Mouse (Mus musculus) neural tube, embryonic 15.5 days (tissue): ENCODE measurements around the gene Fbxl17. TPM values are rescaled to one million over a fixed set of nuclear protein-coding genes. Genes with fewer than 3 reads are reported as not detected.

Experiments used
- ATAC-seq: fragments of 200-750 bp; cut with Nextera tagmentation; 2 replicates; pipeline ENCODE4 v1.8.0; 2017; ENCODE audit warnings: mild to moderate bottlenecking, moderate TSS enrichment, moderate library complexity; ENCODE audit not compliant: low FRiP score
- H3K27ac ChIP-seq: fragments of 300-500 bp; sonication (generic); replicated peaks from 2 replicates; pipeline ENCODE4 v1.5.1; 2015; ENCODE audit warnings: mild to moderate bottlenecking, inconsistent platforms
- H3K27me3 ChIP-seq: fragments of 300-500 bp; sonication (generic); replicated peaks from 2 replicates; pipeline ENCODE4 v1.6.1; 2015; ENCODE audit warnings: inconsistent platforms
- H3K36me3 ChIP-seq: fragments of 300-500 bp; sonication (generic); 2 replicates; pipeline ENCODE4 v1.6.1; 2015; ENCODE audit warnings: inconsistent platforms
- H3K4me1 ChIP-seq: fragments of 300-500 bp; sonication (generic); 2 replicates; pipeline ENCODE4 v1.6.1; 2015; ENCODE audit warnings: inconsistent platforms
- H3K4me2 ChIP-seq: fragments of 300-500 bp; sonication (generic); 2 replicates; pipeline ENCODE4 v1.6.1; 2015; ENCODE audit warnings: inconsistent platforms, mild to moderate bottlenecking, moderate library complexity
- H3K4me3 ChIP-seq: fragments of 300-500 bp; sonication (generic); replicated peaks from 2 replicates; pipeline ENCODE4 v1.5.1; 2015; ENCODE audit warnings: mild to moderate bottlenecking, inconsistent platforms
- H3K9ac ChIP-seq: fragments of 300-500 bp; sonication (generic); replicated peaks from 2 replicates; pipeline ENCODE4 v1.6.1; 2015; ENCODE audit warnings: mild to moderate bottlenecking, inconsistent platforms
- H3K9me3 ChIP-seq: fragments of 300-500 bp; sonication (generic); replicated peaks from 2 replicates; pipeline ENCODE4 v1.6.1; 2016; ENCODE audit warnings: inconsistent platforms
- WGBS: fragments of 180-500 bp; shearing (Covaris S2); methylation state at CpG from one replicate; pipeline ENCODE4 v1.1.7; 2015; ENCODE audit warnings: mixed read lengths; 5-methylcytosine and 5-hydroxymethylcytosine counted together
- polyA plus RNA-seq: library from polyadenylated mRNA; unstranded; fragments of >200 nt; fragmentation: Nextera tagmentation; extraction: Ambion mirVana; gene quantifications from 2 replicates; pipeline ENCODE4 v1.2.1, GENCODE M21; 2015

The Fbxl17 gene
- polyA plus RNA-seq, 1 experiment from 2014 or later, result 12.1 TPM

DNA sequence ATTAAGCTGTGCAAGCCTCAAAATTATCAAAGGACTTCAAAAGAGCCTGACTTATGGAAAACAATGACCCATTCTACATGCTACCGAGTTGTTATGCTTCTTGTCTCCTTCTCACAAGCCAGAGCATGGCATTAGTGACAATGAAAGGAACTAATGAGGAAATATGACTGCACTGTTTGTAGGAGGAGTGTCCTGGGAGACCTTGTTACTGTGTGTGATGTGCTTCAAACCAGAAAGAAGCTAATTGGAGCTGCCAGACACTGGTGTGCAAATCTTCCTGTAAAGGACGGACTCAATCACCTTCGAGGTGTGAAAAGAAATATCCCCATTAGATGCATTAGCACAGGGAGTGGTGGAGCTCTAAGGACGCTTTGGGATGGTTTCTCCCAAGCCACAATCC is 270.7 kb downstream of the Fbxl17 start:
- Histone ChIP-seq H3K27ac (no peak overlapping the region), H3K36me3 (no peaks in the 10 kb centered on the region), H3K4me2 (no peak overlapping the region), H3K4me1 (no peaks in the 10 kb centered on the region), H3K27me3 (no peaks in the 10 kb centered on the region), H3K9me3 (no peaks in the 10 kb centered on the region), H3K4me3 (no peak overlapping the region), H3K9ac (no peak overlapping the region)
- ATAC-seq, result no peak
- 33% methylated on average over 4 of the region's 4 CpGs for WGBS

DNA sequence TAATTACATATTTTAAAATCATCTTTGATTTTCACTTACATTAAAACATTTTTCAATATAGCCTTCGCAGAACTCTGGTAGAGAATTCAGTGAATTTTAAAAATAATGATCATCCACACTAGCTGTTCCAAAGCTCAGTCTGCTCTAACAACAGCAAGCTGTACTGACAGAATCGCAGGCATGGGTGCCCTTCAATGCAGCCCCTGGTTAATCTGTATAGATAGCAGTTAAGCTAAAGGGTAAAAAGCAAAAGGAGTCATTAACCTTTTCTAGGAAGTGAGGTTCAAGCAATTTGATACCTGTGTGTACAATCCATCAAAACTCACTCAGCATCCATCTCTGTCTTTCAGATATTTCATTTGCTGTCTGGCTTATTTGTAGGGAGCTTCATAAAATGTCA is 273.4 kb downstream of the Fbxl17 start:
- 69% methylated on average over 2 of the region's 2 CpGs for WGBS
- H3K27me3 ChIP-seq, result no peaks in the 10 kb centered on the region
- no peaks in the 10 kb centered on the region for H3K9me3 ChIP-seq
- no peak for ATAC-seq
- no peaks in the 10 kb centered on the region for H3K36me3 ChIP-seq
- no peak overlapping the region for H3K27ac ChIP-seq
- no peak overlapping the region for H3K4me3 ChIP-seq
- H3K4me1 ChIP-seq, result no peaks in the 10 kb centered on the region
- H3K9ac ChIP-seq, result no peak overlapping the region
- no peak overlapping the region for H3K4me2 ChIP-seq

DNA sequence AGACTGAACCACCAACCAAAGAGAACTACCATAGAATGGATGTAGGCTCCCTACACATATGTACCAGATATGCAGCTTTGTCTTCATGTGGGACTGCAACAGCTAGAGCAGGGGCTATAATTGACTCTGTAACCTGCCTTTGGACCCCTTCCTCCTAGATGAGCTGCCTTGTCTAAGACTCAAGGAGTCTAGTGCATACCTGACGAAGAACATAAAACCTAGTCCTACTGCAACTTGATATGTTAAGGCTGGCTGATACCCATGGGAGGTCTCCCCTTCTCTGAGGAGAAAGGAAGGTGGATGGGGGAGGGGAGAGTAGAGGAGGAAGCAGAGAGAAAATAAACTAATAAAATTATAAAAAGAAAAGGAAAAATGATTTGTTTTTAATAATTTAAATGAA is 273.9 kb downstream of the Fbxl17 start:
- 87% methylated on average over 1 of the region's 1 CpGs for WGBS

DNA sequence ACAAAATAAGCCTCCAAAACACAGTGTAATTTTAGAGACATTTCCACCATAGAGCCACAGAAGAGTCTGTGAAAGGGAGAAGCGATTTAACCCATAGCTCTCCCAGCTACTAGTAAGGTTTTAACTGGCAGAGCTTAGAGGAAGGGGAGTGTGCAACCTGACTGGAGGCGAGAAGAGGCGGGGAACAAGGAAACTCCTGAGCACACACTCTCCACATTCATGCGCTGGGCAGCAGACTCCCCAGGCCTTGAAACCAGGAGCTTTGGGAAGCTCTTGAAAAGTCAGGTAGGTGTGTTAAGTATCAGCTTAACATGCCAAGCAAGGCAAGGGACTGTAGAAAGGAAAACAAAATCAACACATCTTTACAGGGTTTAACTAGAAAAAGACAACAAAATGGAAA is 276.1 kb downstream of the Fbxl17 start:
- Histone ChIP-seq H3K9ac (no peak overlapping the region), H3K36me3 (no peaks in the 10 kb centered on the region), H3K4me3 (no peak overlapping the region), H3K4me2 (no peak overlapping the region), H3K4me1 (0 out of 2 replicates have a peak, but pooled peaks cover 6% of the 10 kb centered on the region), H3K9me3 (no peaks in the 10 kb centered on the region), H3K27ac (no peak overlapping the region), H3K27me3 (no peaks in the 10 kb centered on the region)
- ATAC-seq, result no peak
- WGBS, result 74% methylated on average over 4 of the region's 4 CpGs

More for the DNA sequence above, 273.9 kb downstream of the Fbxl17 start:
- Histone ChIP-seq H3K9me3 (no peaks in the 10 kb centered on the region), H3K9ac (no peak overlapping the region), H3K36me3 (no peaks in the 10 kb centered on the region), H3K4me1 (0 out of 2 replicates have a peak, but pooled peaks cover 3% of the 10 kb centered on the region), H3K4me2 (no peak overlapping the region), H3K27me3 (no peaks in the 10 kb centered on the region), H3K27ac (no peak overlapping the region), H3K4me3 (no peak overlapping the region)
- ATAC-seq, result no peak

DNA sequence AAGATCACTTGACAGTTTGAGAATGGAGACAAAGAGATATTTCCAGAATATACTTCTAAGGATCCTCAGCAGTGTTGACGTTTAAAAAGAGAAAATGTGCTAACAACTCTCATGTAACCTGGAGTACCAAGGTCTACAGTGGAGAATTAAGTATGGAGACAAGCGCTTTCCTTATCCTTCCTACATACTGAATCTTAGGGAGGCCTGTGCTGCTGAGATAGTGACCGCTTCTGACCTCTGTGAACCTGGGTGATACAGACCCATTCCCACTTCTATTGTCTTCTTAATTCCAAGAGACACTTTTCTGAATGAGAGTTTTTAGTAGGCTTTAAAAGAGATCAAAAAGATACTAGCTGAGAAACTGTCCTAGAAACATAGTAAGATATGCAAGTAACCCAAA is 278.2 kb downstream of the Fbxl17 start:
- Histone ChIP-seq H3K9me3 (no peaks in the 10 kb centered on the region), H3K4me2 (no peak overlapping the region), H3K4me1 (0 out of 2 replicates have a peak, but pooled peaks cover 6% of the 10 kb centered on the region), H3K4me3 (no peak overlapping the region), H3K36me3 (no peaks in the 10 kb centered on the region), H3K9ac (no peak overlapping the region), H3K27ac (no peak overlapping the region), H3K27me3 (no peaks in the 10 kb centered on the region)
- ATAC-seq, result no peak
- 81% methylated on average over 3 of the region's 3 CpGs for WGBS

DNA sequence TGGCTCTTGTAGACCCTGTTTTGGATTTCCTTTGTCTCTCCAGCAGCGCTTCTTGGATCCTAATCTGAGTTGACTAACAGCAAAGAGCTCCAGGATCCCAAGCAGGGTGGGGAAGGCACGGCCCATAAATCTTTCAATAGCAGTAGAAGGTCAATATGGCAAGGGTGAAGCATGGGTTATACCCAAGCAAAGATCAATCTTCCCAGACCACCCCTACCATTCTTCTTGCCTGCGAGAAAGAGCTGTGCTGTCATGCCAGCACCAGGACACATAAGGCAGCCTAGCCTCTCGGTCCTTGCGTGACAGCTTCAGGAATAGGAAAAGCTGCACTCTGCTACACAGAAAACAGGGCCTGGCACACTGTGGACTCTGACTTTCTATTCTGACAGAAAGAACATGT is 279.0 kb downstream of the Fbxl17 start:
- H3K36me3 ChIP-seq, result no peaks in the 10 kb centered on the region
- H3K27ac ChIP-seq, result 0 out of 2 replicates have a peak overlapping the region, but pooled peaks have one; percentile 13
- H3K4me2 ChIP-seq, result no peak overlapping the region
- no peak overlapping the region for H3K9ac ChIP-seq
- 23% methylated on average over 5 of the region's 5 CpGs for WGBS
- 0 out of 2 replicates have a peak, but pooled peaks cover 6% of the 10 kb centered on the region for H3K4me1 ChIP-seq
- H3K9me3 ChIP-seq, result no peaks in the 10 kb centered on the region
- no peak; the same call in 1 of the 2 replicates for ATAC-seq
- no peak overlapping the region for H3K4me3 ChIP-seq
- no peaks in the 10 kb centered on the region for H3K27me3 ChIP-seq

DNA sequence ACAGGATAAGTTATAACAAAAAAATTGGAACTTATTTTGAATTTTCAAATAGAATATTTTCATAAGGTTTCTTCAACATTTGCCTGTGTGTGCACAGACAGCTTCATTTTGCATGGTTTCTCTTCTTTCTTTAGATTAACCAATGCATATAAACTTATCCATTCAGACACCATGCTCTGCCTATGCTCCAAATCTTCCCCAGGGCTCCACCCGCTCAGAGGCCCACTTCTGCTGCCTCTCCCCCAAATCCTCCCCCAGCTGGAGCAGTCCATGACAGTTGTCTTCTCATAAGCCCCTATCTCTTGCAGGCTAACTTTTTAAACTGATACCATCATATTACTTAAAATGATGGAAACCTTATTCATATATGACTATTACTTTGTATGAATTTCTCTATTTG is 282.8 kb downstream of the Fbxl17 start:
- 92% methylated on average over 1 of the region's 1 CpGs for WGBS
- H3K4me1 ChIP-seq, result 0 out of 2 replicates have a peak, but pooled peaks cover 6% of the 10 kb centered on the region
- no peak overlapping the region for H3K4me2 ChIP-seq
- no peak for ATAC-seq
- H3K4me3 ChIP-seq, result no peak overlapping the region
- H3K36me3 ChIP-seq, result no peaks in the 10 kb centered on the region
- H3K27ac ChIP-seq, result no peak overlapping the region
- no peaks in the 10 kb centered on the region for H3K9me3 ChIP-seq
- no peaks in the 10 kb centered on the region for H3K27me3 ChIP-seq
- H3K9ac ChIP-seq, result no peak overlapping the region

DNA sequence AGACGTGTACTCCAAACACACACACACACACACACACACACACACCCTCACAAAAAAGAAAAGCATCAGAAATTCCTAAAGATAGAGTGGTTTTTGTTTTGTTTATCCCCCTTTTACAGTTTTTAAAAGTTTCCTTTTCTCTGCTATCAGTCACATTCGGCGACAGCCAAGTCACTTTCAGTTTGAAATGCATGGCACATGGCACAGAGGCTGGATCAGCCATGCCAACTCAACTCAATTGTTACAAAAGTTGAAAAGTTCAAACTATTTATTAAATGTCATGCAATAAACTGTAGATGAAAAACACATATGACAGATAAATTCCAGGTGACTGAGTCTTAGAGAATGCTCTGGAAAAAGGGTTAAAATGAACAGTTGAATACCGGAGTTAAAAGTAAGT is 287.8 kb downstream of the Fbxl17 start:
- 83% methylated on average over 4 of the region's 4 CpGs for WGBS
- Histone ChIP-seq H3K9ac (no peak overlapping the region), H3K4me1 (no peaks in the 10 kb centered on the region), H3K36me3 (no peaks in the 10 kb centered on the region), H3K4me2 (no peak overlapping the region), H3K9me3 (no peaks in the 10 kb centered on the region), H3K27me3 (no peaks in the 10 kb centered on the region), H3K4me3 (no peak overlapping the region), H3K27ac (no peak overlapping the region)
- no peak for ATAC-seq

DNA sequence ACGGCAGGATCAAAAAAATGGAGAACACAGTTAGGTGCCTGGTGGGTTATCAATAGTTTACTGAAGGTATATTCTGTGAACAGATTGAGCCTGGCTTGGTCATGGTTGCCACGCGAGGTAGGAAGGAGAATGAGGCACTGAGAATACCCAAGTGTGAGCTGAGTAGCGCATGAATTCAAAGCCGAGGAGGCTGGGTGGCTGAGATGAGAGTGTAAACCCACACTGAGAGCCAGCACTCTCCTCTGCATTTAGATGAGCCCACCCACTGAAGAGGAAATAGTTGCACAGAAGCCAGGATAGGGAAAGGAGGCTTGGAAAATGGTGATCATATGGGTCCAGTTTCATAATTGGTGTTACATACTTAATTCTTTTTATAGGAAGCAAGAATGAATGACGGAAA is 290.7 kb downstream of the Fbxl17 start:
- no peaks in the 10 kb centered on the region for H3K9me3 ChIP-seq
- no peak overlapping the region for H3K27ac ChIP-seq
- H3K4me1 ChIP-seq, result no peaks in the 10 kb centered on the region
- no peaks in the 10 kb centered on the region for H3K27me3 ChIP-seq
- H3K4me3 ChIP-seq, result no peak overlapping the region
- no peak overlapping the region for H3K9ac ChIP-seq
- H3K36me3 ChIP-seq, result no peaks in the 10 kb centered on the region
- H3K4me2 ChIP-seq, result no peak overlapping the region
- 91% methylated on average over 6 of the region's 6 CpGs for WGBS
- no peak for ATAC-seq

DNA sequence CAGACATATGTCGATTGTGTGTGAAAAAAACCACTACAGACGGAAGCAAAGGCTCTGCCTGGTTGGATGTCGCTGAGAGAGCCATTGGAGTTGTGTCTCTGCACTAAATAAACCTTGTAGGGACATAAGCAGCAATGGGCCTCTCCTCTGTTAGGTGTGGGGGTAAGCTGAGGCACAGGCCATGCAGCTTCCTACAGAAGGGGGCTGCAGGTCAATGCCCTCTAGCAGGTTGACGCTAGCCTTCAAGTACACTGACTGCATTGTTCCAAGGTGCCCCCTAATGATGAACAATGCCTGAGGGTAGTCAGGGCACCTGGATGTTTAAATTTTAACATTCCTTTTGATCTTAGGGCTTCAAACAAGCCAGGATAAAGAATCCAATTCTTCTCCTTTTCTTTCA is 291.5 kb downstream of the Fbxl17 start:
- Histone ChIP-seq H3K4me3 (no peak overlapping the region), H3K4me1 (no peaks in the 10 kb centered on the region), H3K9ac (no peak overlapping the region), H3K9me3 (no peaks in the 10 kb centered on the region), H3K4me2 (no peak overlapping the region), H3K27me3 (no peaks in the 10 kb centered on the region), H3K36me3 (no peaks in the 10 kb centered on the region), H3K27ac (no peak overlapping the region)
- 89% methylated on average over 4 of the region's 4 CpGs for WGBS
- no peak for ATAC-seq

DNA sequence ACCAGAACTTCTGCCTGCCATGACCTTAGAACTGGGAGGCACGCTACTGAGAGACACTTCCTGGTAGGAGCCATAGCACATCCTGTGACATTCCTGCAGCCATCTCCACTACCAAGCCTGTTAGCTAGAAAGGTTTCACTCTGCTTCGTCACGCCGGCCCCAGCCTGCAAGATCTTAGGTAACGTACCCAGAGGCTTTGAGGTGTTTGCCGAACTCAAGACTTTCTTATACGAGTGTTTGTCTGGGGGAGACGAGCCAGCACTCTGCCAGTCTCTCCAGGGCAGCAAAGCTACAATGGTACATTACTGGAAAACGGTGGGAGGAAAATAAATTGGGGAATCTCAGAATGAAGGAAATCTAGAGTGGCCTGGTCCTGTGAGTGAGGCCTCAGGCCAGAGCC is 292.1 kb downstream of the Fbxl17 start:
- no peak overlapping the region for H3K9ac ChIP-seq
- no peaks in the 10 kb centered on the region for H3K27me3 ChIP-seq
- ATAC-seq, result no peak
- H3K9me3 ChIP-seq, result no peaks in the 10 kb centered on the region
- H3K4me1 ChIP-seq, result no peaks in the 10 kb centered on the region
- no peak overlapping the region for H3K4me2 ChIP-seq
- no peak overlapping the region for H3K27ac ChIP-seq
- WGBS, result 96% methylated on average over 9 of the region's 9 CpGs
- no peak overlapping the region for H3K4me3 ChIP-seq
- H3K36me3 ChIP-seq, result no peaks in the 10 kb centered on the region

DNA sequence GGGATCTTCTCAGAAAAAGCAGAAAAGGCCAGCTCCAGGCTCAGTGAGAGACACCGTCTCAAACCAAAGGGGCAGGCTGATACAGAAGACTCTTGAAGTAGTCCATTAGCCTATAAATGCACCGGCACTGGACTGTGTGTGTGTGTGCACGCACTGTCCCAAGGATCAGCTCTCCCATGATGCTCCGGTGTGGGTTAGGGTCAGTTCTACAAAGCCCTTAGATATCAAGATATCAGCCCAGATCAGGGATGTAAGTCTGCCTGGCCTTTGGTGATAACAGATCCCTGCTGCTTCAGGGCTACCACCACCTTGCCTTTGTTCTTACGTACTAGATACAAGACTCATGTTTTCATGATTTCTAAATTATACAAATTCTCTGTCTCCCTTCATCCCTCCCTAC is 294.5 kb downstream of the Fbxl17 start:
- no peak overlapping the region for H3K4me3 ChIP-seq
- no peak overlapping the region for H3K9ac ChIP-seq
- no peak for ATAC-seq
- no peaks in the 10 kb centered on the region for H3K9me3 ChIP-seq
- H3K27me3 ChIP-seq, result no peaks in the 10 kb centered on the region
- no peaks in the 10 kb centered on the region for H3K4me1 ChIP-seq
- H3K36me3 ChIP-seq, result no peaks in the 10 kb centered on the region
- no peak overlapping the region for H3K4me2 ChIP-seq
- WGBS, result 93% methylated on average over 5 of the region's 5 CpGs
- H3K27ac ChIP-seq, result no peak overlapping the region
